Mouse (Mus musculus) mouse trophoblast stem cell (cell line): ENCODE results near the gene Snu13.

Experiments used
- in situ Hi-C, 2 experiments: fragments of 300-500 bp; cut with MseI, MboI; formaldehyde crosslinking; loops; 2 replicates in 1 of 2; 3 replicates in 1 of 2; pipeline ENCODE4 v1.15.1; 2025

Gene Snu13

DNA sequence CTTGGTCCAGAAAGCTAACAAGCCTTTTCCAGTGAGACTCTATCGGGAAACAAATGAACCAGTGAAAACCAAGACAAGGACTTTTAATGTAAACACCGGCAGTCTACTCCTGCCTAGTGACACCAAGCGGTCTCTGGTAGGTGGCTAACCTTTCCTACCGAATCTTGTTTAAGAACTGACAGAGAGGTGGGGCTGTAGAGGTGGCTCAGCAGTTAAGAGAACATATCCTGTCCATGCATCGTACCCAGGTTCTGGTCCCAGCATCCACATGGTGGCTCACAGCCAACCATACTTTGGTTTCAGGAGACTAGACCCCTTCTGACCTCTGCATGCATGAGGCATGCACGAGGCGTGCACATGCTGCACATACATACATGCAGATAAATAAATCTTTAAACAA lies 20.1 kb downstream of the Snu13 start:
- in situ Hi-C loops, result no loop called here

DNA sequence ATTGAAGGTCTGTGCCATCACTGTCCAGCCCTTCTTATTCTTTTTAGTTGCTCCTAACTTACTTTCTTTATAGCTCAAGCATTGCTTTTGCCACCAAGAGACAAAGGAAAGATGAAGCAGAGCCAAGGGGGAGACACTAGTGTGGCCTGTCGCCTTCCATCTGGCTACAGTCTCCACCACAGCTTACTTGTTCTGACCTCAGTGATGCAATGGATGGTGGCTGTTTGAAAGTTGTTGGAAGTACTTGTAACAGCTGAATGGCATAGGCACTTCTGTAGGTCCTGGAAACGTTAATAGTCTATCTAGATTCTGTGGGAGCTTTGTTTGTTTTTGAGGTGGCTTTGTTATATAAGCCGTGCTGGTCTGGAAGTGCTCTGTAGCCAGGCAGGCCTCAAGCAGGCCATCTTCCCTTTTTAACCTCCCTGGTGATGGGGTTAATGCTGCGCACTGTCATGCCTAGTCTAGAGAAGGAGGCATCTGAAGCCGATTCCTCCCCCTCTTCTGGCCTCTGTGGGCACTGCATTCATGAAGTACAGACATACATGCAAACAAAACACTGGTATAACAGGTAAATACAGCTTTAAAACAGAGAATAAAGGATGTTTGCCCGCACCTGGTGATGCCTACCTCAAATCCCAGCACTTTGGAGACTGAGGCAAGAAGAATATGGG lies 23.3 kb downstream of the Snu13 start:
- in situ Hi-C loops, result no loop called here

DNA sequence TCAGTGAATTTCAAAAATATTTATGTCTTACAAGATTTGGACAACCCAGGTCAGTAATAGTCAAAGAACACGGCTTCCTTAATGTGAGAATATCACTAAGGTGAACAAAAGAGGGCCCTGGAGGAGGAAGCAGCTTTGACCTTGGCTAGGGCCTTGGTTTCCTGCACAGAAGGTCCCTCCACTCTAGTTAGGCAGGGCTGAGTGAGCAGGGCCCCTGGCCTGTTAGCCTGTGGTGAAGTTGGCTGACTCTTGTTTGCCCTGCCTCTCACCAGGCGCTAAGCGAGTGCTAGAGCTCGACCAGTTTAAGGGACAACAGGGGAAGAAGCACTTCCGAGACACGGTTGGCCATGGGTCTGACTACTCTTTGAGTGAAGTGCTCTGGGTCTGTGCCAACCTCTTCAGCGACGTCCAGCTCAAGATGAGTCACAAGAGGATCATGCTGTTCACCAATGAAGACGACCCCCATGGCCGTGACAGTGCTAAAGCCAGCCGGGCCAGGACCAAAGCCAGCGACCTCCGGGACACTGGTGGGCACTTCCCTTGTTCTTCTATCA lies 24.8 kb downstream of the Snu13 start:
- in situ Hi-C loops, result no loop called here

DNA sequence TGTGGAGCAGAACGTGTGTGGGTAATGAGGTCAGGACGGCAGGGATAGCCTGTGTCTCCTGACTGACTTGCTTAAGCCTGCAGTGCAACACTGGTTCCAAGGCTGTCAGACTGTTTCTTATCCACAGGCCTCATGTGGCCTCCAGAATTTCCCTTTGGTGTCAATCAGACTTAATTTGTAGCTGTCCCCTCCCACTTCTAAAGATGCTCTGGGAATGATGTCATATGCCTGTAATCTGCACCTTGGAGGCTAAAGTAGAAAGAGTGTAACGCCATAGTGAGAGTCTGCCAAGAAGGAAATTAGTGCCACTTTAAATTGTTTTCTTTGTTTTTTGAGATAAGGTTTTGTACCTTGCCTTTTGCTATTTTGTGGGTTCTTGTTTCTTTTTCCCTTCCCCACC lies 28.1 kb downstream of the Snu13 start:
- in situ Hi-C loops, result no loop called here

DNA sequence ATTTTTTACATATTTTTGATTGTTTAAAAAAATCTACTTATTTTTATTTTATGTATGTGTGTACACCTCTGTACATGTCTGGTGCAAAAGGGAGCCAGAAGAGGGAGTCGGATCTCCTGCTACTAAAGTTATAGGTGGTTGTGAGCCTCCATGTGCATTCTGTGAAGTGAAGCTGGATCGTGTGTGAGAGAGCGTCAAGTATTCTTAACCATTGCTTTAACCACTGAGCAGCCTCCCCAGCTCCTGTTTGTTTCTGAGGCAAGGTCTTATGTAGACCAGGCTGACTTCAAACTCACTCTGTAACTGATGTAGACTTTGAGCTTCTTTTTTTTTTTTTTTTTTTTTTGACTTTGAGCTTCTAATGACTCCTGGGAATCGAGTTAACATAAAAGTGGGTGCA lies 29.9 kb downstream of the Snu13 start:
- in situ Hi-C loops, result no loop called here

DNA sequence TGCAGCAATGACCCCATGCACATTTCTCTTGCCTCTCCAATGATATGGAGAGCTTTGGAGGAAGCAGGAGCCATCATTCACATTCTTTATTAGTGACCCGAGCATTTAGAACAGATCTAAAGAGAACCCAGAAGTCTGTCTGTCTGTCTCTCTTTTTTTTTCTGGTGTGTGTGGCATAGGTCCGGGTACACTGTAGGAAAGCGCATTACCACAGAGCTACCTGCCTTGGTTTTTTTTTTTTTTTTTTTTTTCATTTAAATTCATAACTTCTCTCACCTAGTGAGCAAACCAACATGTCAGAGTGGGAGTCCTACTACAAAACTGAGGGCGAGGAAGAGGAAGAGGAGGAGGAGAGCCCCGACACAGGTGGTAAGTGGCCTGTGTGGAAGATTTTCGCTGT lies 30.6 kb downstream of the Snu13 start:
- in situ Hi-C loops, result no loop called here

DNA sequence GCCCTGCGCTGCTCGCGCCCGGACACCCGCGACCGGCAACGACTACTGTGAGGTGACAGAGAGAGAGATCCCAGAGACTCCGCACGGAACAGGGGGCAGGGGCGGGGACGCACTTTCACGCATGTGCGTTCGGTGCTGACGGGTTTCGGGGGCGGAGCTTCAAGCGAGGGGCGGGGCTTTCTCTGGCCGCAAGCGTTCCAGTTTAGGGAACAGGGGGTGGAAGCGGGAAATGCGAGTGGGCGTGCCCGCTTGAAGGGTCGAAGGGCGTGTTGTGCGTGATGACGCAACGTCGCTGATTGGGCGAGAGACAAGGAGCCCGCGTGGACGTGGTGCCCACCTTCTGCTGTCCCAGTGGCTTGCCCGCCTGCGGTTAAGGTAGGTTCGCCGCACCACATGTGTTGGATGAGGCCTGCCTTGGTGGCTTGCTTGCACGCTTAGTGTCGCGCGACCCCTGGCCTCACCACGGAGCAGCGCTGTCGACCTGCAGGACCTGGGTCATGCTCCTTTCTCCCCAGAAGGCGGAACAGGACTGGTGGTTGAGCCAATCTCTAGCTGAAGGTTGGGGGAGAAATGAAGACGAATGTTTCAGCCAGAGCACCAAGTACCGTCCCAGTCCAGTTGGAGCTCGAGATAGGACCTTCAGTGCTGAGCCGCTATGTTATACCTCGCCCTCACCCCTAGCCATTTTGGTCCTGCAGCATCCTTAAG lies 31.1 kb downstream of the Snu13 start:
- in situ Hi-C loops, result no loop called here

DNA sequence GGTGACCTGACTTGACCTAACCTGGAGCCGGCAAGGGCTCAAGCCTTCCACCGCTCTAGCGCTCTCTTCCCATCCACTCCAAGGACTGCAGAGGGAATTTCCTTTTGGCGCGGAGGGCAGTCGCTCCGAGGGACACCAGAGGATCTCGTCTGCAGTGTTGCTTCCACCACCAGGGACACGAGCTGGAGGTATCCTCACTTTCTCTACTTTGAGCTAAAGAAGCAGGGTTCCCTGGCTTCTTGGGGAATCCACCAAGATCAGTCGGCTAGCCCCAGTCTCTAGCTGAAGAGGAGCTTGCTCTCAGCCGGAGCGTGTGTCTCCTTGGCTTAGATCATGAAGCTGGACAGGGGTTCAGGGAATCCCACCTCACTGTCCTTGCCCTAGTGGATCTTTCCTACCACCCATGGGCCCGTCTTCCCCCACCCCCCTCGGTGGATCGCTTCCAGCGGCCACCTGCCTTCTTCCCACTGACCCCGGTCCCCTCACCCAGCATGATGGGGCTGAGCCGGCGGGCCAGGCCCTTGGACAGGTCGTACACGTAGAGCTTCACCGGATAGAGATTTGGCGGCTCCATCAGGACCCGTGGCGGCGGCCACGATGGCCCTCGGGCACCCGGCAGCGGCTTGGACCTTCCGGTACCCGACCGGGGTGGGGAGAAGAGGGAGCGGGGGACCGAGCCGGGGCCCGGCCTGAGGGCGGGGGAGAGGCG lies 31.9 kb downstream of the Snu13 start:
- in situ Hi-C loops, result no loop called here

DNA sequence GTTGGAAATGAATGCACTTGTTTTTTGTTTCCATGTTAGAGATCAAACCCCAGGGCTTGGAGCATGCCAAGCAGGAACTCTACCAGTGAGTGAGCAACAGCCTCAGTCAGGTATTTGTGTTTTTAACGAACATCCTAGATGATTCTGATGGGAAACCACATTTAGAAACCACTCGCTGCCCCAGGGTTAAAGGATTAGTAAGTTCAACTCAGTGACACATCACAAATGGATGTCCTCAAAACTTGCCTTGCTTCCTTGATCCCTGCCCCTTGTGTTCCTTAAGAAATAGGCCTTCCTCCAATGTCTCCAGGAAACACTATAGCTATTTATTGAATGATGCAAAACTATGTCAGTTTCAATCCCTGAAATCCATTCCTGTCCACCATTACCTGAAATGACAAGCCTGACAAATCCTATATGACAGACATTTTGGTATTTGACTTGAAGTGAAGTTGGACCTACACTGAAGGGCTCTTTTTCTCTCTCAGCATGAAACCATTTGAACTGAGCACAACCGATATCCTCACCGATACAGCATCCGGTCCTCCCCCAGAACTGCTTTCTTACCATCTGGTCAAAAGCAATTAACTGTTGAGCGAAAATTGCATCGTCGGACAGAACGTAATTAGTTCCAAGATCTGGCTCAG lies 32.5 kb downstream of the Snu13 start:
- in situ Hi-C loops, result no loop called here

DNA sequence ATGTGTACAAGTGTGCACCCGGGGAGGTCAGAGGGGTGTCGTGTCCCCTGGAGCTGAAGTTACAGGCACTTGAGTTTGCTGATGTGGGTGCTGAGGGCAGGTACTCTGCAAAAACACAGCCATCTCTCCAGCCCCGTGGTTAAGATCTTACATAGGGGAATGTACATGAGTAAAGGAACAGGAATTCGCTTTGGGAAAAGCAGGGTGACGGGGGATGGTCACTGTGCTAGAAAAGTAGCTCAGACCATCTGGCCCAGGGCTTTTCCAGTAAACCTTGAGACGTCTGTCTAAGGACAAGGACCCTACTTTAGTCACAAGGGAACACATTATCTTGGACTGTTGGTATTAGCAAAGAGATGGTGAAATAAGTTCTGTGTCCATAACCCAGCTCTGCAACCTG lies 35.5 kb downstream of the Snu13 start:
- in situ Hi-C loops, result no loop called here

DNA sequence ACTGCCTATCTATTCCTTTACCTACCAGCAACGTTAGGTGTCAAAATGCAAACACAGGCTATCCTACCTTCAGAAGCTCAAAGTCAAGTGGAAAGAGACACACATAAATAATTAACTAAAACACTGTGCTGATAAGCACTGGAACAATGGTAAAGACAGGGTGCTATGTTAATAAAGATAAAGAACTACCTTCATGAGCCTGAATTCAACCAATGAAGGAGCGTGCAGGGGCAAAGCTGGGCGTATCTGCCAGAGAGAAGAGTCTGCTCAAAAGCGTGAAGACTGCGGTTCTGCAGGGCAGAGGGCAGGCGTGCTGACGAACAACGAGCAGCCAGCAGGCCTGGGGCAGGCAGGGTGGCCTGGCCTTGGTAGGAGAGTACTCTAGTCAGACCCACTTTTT lies 43.1 kb downstream of the Snu13 start:
- in situ Hi-C loops, result no loop called here

DNA sequence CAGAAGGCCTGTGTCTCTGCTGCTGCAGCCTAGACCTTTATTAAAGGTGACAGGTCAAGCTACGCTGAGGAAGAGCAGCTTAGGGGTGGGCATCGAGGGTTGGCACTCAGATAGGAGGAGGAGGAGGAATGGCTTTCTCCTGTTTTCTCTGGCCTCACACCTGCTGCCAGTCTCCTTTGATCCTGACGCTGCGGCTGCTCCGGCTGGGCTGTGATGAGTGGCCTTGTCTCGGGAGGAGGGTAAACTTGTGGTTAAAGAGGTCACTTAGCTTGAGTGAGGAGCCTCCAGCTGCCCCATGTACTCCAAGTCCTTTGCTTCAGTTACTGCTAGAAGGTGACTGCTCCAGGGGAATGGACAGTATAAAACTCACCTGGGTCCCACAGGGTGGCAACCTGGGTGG lies 53.4 kb downstream of the Snu13 start:
- in situ Hi-C loops, result no loop called here

DNA sequence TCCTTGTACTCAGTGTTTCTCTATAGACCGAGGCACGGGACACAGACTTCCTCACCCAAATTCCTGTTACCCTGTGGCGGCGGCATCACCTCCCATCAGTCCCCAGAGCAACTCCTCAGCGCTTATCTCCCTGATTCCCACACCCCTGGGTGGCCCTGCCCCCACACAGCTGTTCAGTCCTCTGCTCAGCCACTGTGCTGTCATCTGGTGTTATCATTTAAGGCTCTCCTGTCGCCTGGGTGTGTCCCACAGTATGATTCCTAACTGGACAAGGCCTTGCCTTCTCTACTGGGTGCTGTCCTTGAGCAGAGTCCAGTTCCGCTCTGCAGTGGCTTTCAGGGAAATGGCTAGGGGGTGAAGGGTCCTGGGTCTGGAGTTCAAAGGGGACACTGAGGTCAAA lies 56.8 kb downstream of the Snu13 start:
- in situ Hi-C loops, result no loop called here
